Mouse (Mus musculus): Measurements from ENCODE around the gene Map4k1. TPM values are rescaled to one million over a fixed set of nuclear protein-coding genes. Genes with fewer than 3 reads are reported as not detected.

The Map4k1 gene
- polyA plus RNA-seq, 1 experiment, result 111 TPM

- Histone ChIP-seq H3K4me3 (replicated peaks; ENCODE audit: control insufficient read depth, low read depth, low read length) (no peak overlapping the region), H3K27ac (ENCODE audit: control insufficient read depth, insufficient read depth, low read depth, low read length, poor library complexity) (no peak overlapping the region; the same call in 1 of the 2 replicates), H3K4me1 (ENCODE audit: control insufficient read depth, insufficient read depth, low read length) (peaks cover 2% of the 10 kb centered on the region; the same call in 1 of the 2 replicates)
- WGBS, result 34% methylated on average over 5 of the region's 5 CpGs
- no peak for TF ChIP-seq CTCF (IDR thresholded peaks at IDR 0.05; ENCODE audit: control insufficient read depth, insufficient read depth, low read length)
These were observed 38.2 kb upstream of the Map4k1 start for GRCm38 (mm10) chr7:28943451-28944180.

DNA sequence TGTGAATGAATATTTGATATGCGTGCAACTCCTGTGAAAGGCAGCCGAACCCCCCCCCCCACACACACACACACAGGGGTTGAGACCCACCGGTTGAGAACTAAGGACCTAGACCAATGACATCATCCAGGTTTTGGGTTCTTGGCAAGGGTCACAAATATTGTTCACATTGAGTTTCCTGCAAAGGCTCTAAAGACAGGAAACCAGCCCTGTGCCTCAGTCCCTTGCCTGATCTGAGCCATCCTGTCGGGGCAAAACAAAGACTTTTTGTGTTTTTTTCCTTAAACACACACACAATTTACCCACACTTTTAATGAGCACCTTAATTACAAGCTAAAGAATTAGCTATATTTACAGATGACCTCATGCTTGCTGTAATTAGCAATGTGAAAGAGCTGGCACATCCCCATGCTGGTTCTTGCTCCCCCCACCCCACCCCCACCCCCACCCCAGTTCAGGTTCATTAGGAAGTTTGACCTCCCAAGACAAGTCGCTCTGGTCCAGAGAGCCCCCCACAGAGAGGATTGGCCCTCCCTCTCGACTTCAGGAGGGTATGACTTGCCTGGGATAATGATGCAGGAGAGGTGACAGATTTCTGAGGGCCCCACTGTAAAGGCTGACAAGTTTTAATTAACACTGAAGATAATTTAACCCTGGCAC is 37.0 kb upstream of the Map4k1 start:
- H3K4me3 ChIP-seq (replicated peaks; ENCODE audit: control insufficient read depth, low read depth, low read length), result no peak overlapping the region
- TF ChIP-seq CTCF (IDR thresholded peaks at IDR 0.05; ENCODE audit: control insufficient read depth, insufficient read depth, low read length), result no peak
- no peak for TF ChIP-seq POLR2A (IDR thresholded peaks at IDR 0.05; ENCODE audit: borderline replicate concordance, control insufficient read depth, low read depth, low read length)
- peaks cover 2% of the 10 kb centered on the region; the same call in 1 of the 2 replicates for H3K4me1 ChIP-seq (ENCODE audit: control insufficient read depth, insufficient read depth, low read length)
- WGBS, result 50% methylated on average over 6 of the region's 6 CpGs
- no peak overlapping the region for H3K27ac ChIP-seq (ENCODE audit: control insufficient read depth, insufficient read depth, low read depth, low read length, poor library complexity)

DNA sequence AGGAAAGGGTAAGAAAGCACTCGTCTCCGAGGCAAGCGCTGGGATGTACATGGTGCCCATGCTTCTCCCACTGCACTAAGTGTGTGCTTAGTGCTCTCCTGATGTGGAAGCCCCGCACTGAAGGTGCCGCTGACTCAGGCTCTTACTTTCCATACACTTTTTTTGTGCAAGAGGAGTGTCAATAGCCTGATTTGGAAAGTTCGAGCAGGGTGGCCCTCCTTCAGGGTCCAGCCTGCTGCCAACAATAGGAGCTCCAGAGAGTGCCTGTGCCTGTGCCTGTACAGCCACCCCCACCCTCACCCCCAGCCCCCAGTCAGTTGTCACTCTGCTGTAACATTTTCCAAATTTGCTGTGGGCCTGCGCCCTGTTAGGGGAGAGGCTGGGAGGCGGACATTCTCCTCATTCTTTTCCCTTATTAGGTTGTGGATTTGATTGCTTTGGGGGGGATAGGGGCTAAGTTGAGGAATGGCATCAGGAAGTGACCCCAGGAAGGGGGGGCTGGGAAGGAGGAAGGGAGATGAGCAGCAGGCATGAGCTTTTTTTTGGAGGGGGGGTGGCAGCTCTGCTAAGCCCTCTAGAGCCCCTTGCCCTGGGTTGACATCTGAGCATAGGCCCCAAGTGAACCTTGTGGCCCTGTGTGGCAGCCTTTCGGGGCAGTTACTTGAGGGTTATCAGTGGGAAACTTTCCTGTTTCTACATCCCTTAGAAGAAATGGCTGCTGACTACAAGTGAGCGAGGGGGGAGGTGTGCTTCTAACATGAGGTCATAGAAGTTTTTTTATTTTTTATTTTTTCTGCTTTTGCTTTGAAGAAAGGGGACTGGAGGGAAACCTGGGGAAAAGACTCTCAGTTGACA is 36.2 kb upstream of the Map4k1 start:
- 63% methylated on average over 10 of the region's 10 CpGs for WGBS
- H3K4me1 ChIP-seq (ENCODE audit: control insufficient read depth, insufficient read depth, low read length), result peaks cover 2% of the 10 kb centered on the region; the same call in 1 of the 2 replicates
- no peak overlapping the region for H3K4me3 ChIP-seq (replicated peaks; ENCODE audit: control insufficient read depth, low read depth, low read length)
- no peak for TF ChIP-seq CTCF (IDR thresholded peaks at IDR 0.05; ENCODE audit: control insufficient read depth, insufficient read depth, low read length)
- no peak for TF ChIP-seq POLR2A (IDR thresholded peaks at IDR 0.05; ENCODE audit: borderline replicate concordance, control insufficient read depth, low read depth, low read length)
- H3K27ac ChIP-seq (ENCODE audit: control insufficient read depth, insufficient read depth, low read depth, low read length, poor library complexity), result no peak overlapping the region

- no peak overlapping the region for H3K27ac ChIP-seq (ENCODE audit: control insufficient read depth, insufficient read depth, low read depth, low read length, poor library complexity)
- TF ChIP-seq POLR2A (IDR thresholded peaks at IDR 0.05; ENCODE audit: borderline replicate concordance, control insufficient read depth, low read depth, low read length) (no peak), CTCF (IDR thresholded peaks at IDR 0.05; ENCODE audit: control insufficient read depth, insufficient read depth, low read length) (no peak)
- 31% methylated on average over 1 of the region's 1 CpGs for WGBS
- no peak overlapping the region for H3K4me3 ChIP-seq (replicated peaks; ENCODE audit: control insufficient read depth, low read depth, low read length)
- peaks cover 2% of the 10 kb centered on the region; the same call in 1 of the 2 replicates for H3K4me1 ChIP-seq (ENCODE audit: control insufficient read depth, insufficient read depth, low read length)
These were observed 35.6 kb upstream of the Map4k1 start for GRCm38 (mm10) chr7:28946271-28946610.

- H3K4me1 ChIP-seq (ENCODE audit: control insufficient read depth, insufficient read depth, low read length), result peaks cover 2% of the 10 kb centered on the region; the same call in 1 of the 2 replicates
- no peak overlapping the region for H3K4me3 ChIP-seq (replicated peaks; ENCODE audit: control insufficient read depth, low read depth, low read length)
- WGBS, result 93% methylated on average over 7 of the region's 7 CpGs
- TF ChIP-seq POLR2A (IDR thresholded peaks at IDR 0.05; ENCODE audit: borderline replicate concordance, control insufficient read depth, low read depth, low read length) (no peak), CTCF (IDR thresholded peaks at IDR 0.05; ENCODE audit: control insufficient read depth, insufficient read depth, low read length) (no peak)
- H3K27ac ChIP-seq (ENCODE audit: control insufficient read depth, insufficient read depth, low read depth, low read length, poor library complexity), result no peak overlapping the region
These were observed 33.1 kb upstream of the Map4k1 start for GRCm38 (mm10) chr7:28948746-28949145.

- peaks cover 5% of the 10 kb centered on the region for H3K4me1 ChIP-seq (ENCODE audit: control insufficient read depth, insufficient read depth, low read length)
- WGBS, result 78% methylated on average over 2 of the region's 2 CpGs
- H3K27ac ChIP-seq (ENCODE audit: control insufficient read depth, insufficient read depth, low read depth, low read length, poor library complexity), result no peak overlapping the region
- TF ChIP-seq CTCF (IDR thresholded peaks at IDR 0.05; ENCODE audit: control insufficient read depth, insufficient read depth, low read length) (no peak), POLR2A (IDR thresholded peaks at IDR 0.05; ENCODE audit: borderline replicate concordance, control insufficient read depth, low read depth, low read length) (no peak)
- no peak overlapping the region for H3K4me3 ChIP-seq (replicated peaks; ENCODE audit: control insufficient read depth, low read depth, low read length)
These were observed 32.6 kb upstream of the Map4k1 start for GRCm38 (mm10) chr7:28949298-28949697.

- TF ChIP-seq POLR2A (IDR thresholded peaks at IDR 0.05; ENCODE audit: borderline replicate concordance, control insufficient read depth, low read depth, low read length), result no peak
- no peak for TF ChIP-seq CTCF (IDR thresholded peaks at IDR 0.05; ENCODE audit: control insufficient read depth, insufficient read depth, low read length)
- H3K27ac ChIP-seq (ENCODE audit: control insufficient read depth, insufficient read depth, low read depth, low read length, poor library complexity), result no peak overlapping the region
- H3K4me3 ChIP-seq (replicated peaks; ENCODE audit: control insufficient read depth, low read depth, low read length), result no peak overlapping the region
- WGBS, result 86% methylated on average over 10 of the region's 10 CpGs
- H3K4me1 ChIP-seq (ENCODE audit: control insufficient read depth, insufficient read depth, low read length), result peaks cover 5% of the 10 kb centered on the region
These were observed 31.4 kb upstream of the Map4k1 start for GRCm38 (mm10) chr7:28950346-28951037.
